Mouse (Mus musculus): Measurements from ENCODE around the gene Man2a1. TPM values are rescaled to one million over a fixed set of nuclear protein-coding genes. Genes with fewer than 3 reads are reported as not detected.

Man2a1 gene
- polyA plus RNA-seq, 1 experiment from 2014 or later: 3.6 TPM

DNA sequence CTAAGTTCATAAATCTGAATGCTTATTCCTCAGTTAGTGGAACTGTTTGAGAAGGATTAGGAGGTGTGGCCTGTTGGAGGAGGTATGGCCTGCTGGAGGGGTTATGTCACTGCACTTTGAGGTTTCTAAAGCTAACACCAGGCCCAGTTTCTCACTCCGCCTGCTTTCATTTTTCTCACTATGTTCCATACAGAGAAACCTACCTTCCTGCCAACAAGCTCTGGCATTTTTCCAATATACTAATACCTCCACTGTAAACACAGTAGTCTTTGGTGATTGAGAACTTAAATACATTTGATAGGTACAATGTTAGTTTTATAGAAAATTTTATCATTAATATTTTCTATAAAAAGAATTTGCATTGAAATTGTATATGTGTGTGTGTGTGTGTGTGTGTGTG, 73.9 kb downstream of the Man2a1 start:
- 86% methylated on average over 1 of the region's 1 CpGs for WGBS (ENCODE audit: insufficient replicate concordance)
- no peak for ATAC-seq (ENCODE audit: low read depth)
- Histone ChIP-seq H3K4me3 (replicated peaks) (no peak overlapping the region), H3K4me1 (replicated peaks) (no peaks in the 10 kb centered on the region), H3K27ac (no peak overlapping the region), H3K9me3 (replicated peaks) (0 out of 2 replicates have a peak, but pooled peaks cover 3% of the 10 kb centered on the region), H3K27me3 (no peaks in the 10 kb centered on the region), H3K9ac (no peak overlapping the region), H3K4me2 (no peak overlapping the region), H3K36me3 (peaks cover 47% of the 10 kb centered on the region)
- no peak for DNase-seq

DNA sequence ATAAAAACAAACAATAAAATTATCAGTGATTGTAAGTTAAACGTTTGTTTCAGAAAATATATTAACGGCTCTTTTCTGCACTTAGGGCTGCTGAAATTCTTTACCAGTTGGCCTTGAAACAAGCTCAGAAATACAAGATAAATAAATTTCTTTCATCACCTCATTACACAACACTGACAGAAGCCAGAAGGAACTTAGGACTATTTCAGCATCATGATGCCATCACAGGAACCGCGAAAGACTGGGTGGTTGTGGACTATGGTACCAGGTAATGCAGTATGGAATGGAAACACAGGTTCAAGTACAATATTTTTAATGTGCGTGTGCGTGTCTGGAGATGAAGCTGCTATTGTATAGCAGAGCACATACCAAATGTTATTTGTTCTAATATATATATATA, 74.4 kb downstream of the Man2a1 start:
- H3K9ac ChIP-seq: no peak overlapping the region
- 0 out of 2 replicates have a peak, but pooled peaks cover 3% of the 10 kb centered on the region for H3K9me3 ChIP-seq (replicated peaks)
- no peak overlapping the region for H3K27ac ChIP-seq
- 78% methylated on average over 6 of the region's 6 CpGs for WGBS (ENCODE audit: insufficient replicate concordance)
- H3K4me3 ChIP-seq (replicated peaks): no peak overlapping the region
- ATAC-seq (ENCODE audit: low read depth) (no peak), DNase-seq (no peak)
- peaks cover 41% of the 10 kb centered on the region for H3K36me3 ChIP-seq
- no peaks in the 10 kb centered on the region for H3K4me1 ChIP-seq (replicated peaks)
- H3K4me2 ChIP-seq: no peak overlapping the region
- no peaks in the 10 kb centered on the region for H3K27me3 ChIP-seq

DNA sequence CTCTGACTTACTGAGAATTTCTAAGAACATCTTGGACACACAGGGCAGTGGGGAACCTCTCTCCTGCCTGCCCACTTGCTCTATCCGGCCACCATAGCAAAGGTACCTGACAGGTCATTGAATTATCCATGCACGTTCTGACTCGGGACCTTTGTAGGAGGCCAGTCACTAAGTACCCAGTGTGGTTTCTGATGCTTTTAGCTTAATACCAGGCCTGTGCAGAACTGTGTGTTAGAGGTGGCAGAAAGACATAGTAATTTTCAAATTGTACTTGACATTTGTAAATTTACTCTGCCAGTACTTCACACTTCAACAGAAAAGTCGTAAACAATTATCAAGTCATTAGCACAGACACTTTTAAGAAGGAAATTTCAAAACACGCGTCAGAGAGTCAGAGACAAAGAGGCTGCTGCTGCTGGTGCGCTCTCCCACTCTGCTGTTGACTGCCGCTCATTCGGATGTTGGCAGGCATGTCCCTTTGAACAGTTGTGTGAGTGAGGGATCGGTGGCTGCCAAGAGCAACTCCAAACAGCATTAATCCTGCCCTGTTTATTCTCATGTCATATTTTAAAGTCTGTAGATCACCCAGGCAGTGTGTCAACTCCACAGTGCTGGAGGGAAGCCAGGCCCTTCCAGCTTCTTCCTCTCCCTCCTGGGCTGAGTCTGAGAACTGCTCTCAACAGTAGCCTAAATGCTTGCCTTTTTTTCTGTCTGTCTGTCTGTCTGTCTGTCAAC, 76.4 kb downstream of the Man2a1 start:
- Histone ChIP-seq H3K9ac (no peak overlapping the region), H3K36me3 (peaks cover 31% of the 10 kb centered on the region), H3K27me3 (no peaks in the 10 kb centered on the region), H3K4me1 (replicated peaks) (no peaks in the 10 kb centered on the region), H3K27ac (no peak overlapping the region), H3K4me2 (no peak overlapping the region), H3K4me3 (replicated peaks) (no peak overlapping the region), H3K9me3 (replicated peaks) (0 out of 2 replicates have a peak, but pooled peaks cover 3% of the 10 kb centered on the region)
- WGBS (ENCODE audit: insufficient replicate concordance): 78% methylated on average over 10 of the region's 10 CpGs
- ATAC-seq (ENCODE audit: low read depth) (no peak), DNase-seq (no peak)

DNA sequence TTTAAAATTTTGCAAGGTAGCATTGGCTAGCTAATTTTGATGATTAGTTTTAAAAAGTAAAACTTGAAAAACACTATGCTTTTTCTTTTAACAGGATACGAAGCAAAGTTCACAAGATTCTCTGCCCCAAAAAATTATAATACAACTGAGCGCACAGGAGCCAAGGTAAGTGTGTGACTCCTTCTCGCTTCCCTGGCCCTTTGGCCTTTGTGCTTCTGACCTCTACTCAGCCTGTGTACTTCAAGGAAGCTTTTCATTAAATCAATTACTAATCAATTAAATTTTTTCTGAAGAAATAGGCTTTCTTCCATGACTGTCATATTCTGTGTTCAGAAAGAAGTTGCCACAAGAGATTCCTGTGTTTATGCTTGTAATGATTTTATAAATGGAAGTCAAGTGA, 80.9 kb downstream of the Man2a1 start:
- no peak overlapping the region for H3K9ac ChIP-seq
- no peak overlapping the region for H3K27ac ChIP-seq
- H3K4me2 ChIP-seq: no peak overlapping the region
- ATAC-seq (ENCODE audit: low read depth) (no peak), DNase-seq (no peak)
- H3K27me3 ChIP-seq: no peaks in the 10 kb centered on the region
- H3K9me3 ChIP-seq (replicated peaks): no peaks in the 10 kb centered on the region
- H3K4me3 ChIP-seq (replicated peaks): no peak overlapping the region
- 76% methylated on average over 3 of the region's 3 CpGs for WGBS (ENCODE audit: insufficient replicate concordance)
- H3K36me3 ChIP-seq: peaks cover 28% of the 10 kb centered on the region
- no peaks in the 10 kb centered on the region for H3K4me1 ChIP-seq (replicated peaks)

DNA sequence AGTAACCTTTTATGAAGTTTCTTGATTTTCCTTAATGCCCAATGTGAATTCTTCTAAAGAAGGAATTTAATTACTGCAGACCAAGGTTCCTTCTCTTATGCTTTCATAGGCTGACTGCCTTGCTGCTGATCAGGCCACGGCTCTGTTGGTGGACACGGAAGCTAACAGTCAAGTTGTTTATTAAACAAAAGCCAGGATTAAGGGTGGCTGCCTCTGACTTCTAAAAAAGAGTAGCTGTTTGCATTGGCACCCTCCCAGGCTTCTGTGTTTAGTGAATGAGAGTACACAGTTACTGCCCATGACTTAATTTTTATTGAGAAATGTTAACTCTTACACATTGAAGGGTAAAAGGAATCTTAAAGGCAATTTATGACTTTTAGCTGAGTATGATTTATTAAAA, 81.4 kb downstream of the Man2a1 start:
- Histone ChIP-seq H3K9ac (no peak overlapping the region), H3K4me2 (no peak overlapping the region), H3K36me3 (peaks cover 28% of the 10 kb centered on the region), H3K4me1 (replicated peaks) (no peaks in the 10 kb centered on the region), H3K9me3 (replicated peaks) (no peaks in the 10 kb centered on the region), H3K4me3 (replicated peaks) (no peak overlapping the region), H3K27ac (no peak overlapping the region), H3K27me3 (no peaks in the 10 kb centered on the region)
- no peak for DNase-seq
- WGBS (ENCODE audit: insufficient replicate concordance): 67% methylated on average over 2 of the region's 2 CpGs
- no peak for ATAC-seq (ENCODE audit: low read depth)

DNA sequence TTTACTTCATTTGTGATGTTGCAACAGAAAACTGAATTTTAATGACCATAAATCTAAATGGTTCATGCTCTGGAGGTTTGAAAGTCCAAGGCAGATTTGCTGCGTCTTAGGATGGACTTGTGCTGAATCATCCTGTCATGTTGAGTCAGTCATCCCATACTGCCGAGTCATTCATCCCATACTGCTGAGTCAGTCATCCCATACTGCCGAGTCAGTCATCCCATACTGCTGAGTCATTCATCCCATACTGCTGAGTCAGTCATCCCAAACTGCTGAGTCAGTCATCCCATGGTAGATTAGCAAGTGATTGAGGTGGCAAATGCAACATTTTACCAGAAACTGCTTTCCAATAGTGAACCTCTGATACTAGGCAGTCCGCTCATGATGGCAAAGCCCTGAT, 83.6 kb downstream of the Man2a1 start:
- H3K4me1 ChIP-seq (replicated peaks): no peaks in the 10 kb centered on the region
- peaks cover 36% of the 10 kb centered on the region for H3K36me3 ChIP-seq
- no peak overlapping the region for H3K27ac ChIP-seq
- no peak overlapping the region for H3K9ac ChIP-seq
- DNase-seq (no peak), ATAC-seq (ENCODE audit: low read depth) (no peak)
- H3K9me3 ChIP-seq (replicated peaks): no peaks in the 10 kb centered on the region
- no peak overlapping the region for H3K4me3 ChIP-seq (replicated peaks)
- 89% methylated on average over 4 of the region's 4 CpGs for WGBS (ENCODE audit: insufficient replicate concordance)
- H3K4me2 ChIP-seq: no peak overlapping the region
- no peaks in the 10 kb centered on the region for H3K27me3 ChIP-seq

DNA sequence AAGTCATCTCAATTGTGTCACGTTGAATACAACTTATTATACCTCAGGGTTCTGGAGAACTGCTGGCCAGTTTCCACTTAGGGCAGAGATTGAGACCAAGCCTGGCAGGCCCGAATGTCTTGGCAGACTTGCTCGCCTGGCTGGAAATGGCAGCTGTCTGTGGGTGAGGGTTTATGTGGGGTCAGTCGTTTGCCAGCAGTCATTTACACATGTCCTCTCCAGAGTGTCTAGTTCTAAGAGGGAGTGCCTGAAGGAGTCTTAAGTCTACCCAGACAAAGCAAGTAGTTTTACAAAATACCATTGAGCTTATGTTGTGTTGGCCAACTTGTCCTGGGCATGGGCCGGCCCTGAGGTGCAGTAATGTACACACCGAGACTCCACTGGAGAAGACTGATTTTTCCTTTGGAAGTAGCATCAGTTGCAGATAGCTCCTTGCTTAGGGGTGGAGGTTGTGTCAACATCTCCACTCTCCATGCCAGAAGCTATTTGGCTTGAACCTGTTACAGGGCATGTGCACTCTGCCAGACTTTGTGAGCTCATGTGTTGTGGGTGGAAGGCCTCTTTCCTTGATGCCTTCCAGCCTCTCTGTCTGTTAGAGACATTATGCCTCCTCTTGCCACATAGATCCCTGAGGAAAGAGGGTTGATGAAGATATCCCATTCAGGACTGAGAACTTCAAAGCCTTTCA, 84.8 kb downstream of the Man2a1 start:
- ATAC-seq (ENCODE audit: low read depth) (no peak), DNase-seq (no peak)
- 75% methylated on average over 6 of the region's 6 CpGs for WGBS (ENCODE audit: insufficient replicate concordance)
- Histone ChIP-seq H3K4me2 (no peak overlapping the region), H3K9me3 (replicated peaks) (no peaks in the 10 kb centered on the region), H3K36me3 (peaks cover 48% of the 10 kb centered on the region), H3K4me3 (replicated peaks) (no peak overlapping the region), H3K27ac (no peak overlapping the region), H3K27me3 (no peaks in the 10 kb centered on the region), H3K9ac (no peak overlapping the region), H3K4me1 (replicated peaks) (no peaks in the 10 kb centered on the region)

DNA sequence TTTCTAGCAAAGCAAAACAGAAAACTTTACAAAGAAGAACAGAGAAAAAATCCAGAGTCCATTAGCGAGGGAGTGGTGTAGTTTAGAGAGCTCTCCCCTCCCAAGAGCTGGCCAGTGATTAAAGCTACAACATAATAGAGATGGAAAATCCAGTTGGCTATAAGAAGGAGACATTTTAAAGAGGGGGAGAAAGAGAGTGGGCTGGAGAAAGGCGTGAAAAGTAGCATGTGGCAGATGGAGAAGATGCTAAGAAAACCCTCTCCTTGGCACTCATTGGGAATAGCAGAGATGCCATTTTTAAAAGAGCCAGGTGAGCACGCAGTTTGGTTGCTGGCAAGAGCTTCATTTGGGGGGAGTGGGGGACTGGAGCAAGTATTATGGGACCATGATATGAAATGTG, 89.1 kb downstream of the Man2a1 start:
- Histone ChIP-seq H3K9ac (no peak overlapping the region), H3K4me2 (no peak overlapping the region), H3K27ac (no peak overlapping the region), H3K36me3 (peaks cover 39% of the 10 kb centered on the region), H3K27me3 (no peaks in the 10 kb centered on the region), H3K4me1 (replicated peaks) (no peaks in the 10 kb centered on the region), H3K9me3 (replicated peaks) (no peaks in the 10 kb centered on the region), H3K4me3 (replicated peaks) (no peak overlapping the region)
- DNase-seq: no peak
- ATAC-seq (ENCODE audit: low read depth): no peak
- 71% methylated on average over 3 of the region's 3 CpGs for WGBS (ENCODE audit: insufficient replicate concordance)

DNA sequence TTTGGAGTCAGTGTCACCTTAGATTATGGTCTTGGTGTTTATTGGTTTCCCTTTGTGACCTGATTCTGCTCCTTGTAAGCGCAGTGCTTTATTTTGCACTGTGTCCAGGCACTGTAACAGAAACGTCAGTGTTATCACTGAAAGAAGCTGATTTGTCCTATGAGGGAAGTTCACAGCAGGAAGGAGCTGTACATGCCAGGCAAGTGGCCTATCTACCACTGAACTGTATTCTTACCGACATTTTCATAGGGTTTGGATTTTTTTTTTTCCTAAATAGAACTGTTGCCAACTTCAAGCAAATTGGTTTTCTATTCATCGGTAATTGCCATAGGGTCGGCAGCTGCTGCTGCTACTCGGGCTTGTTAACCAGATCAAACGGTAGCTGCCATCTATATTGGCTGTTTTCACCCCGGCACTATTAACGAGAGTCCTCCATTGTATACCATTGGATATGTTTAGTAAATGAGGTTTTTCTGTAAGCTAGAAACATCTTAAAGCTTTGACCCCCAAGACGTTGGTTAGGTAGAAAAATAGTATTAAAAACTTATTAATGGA, 96.8 kb downstream of the Man2a1 start:
- ATAC-seq (ENCODE audit: low read depth) (no peak), DNase-seq (no peak)
- 75% methylated on average over 10 of the region's 10 CpGs for WGBS (ENCODE audit: insufficient replicate concordance)
- Histone ChIP-seq H3K36me3 (peaks cover 8% of the 10 kb centered on the region), H3K27me3 (no peaks in the 10 kb centered on the region), H3K4me1 (replicated peaks) (no peaks in the 10 kb centered on the region), H3K4me3 (replicated peaks) (no peak overlapping the region), H3K9ac (no peak overlapping the region), H3K4me2 (no peak overlapping the region), H3K9me3 (replicated peaks) (no peaks in the 10 kb centered on the region), H3K27ac (no peak overlapping the region)

DNA sequence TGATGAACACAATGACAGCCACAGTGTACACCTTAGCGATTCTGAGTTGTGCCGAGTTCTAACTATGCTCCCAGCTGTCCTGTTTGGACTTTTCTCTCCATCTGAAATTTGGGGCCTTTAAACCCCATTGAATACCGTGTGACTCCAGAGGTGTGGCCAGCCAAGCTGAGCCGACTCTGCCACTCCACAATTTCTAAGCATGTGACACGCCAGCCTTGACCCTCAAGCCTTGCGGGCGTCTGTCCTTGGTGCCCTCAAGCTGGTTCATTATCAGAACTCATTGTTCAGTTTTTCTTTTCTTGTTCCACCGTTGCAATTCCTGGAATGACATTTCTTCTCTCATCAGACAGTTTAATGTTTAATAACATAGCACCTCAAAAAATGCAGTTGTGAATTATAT, 98.0 kb downstream of the Man2a1 start:
- no peak overlapping the region for H3K4me3 ChIP-seq (replicated peaks)
- ATAC-seq (ENCODE audit: low read depth) (no peak), DNase-seq (no peak)
- H3K4me2 ChIP-seq: no peak overlapping the region
- peaks cover 8% of the 10 kb centered on the region for H3K36me3 ChIP-seq
- no peaks in the 10 kb centered on the region for H3K9me3 ChIP-seq (replicated peaks)
- H3K4me1 ChIP-seq (replicated peaks): no peaks in the 10 kb centered on the region
- H3K27me3 ChIP-seq: no peaks in the 10 kb centered on the region
- 73% methylated on average over 8 of the region's 8 CpGs for WGBS (ENCODE audit: insufficient replicate concordance)
- no peak overlapping the region for H3K9ac ChIP-seq
- no peak overlapping the region for H3K27ac ChIP-seq

DNA sequence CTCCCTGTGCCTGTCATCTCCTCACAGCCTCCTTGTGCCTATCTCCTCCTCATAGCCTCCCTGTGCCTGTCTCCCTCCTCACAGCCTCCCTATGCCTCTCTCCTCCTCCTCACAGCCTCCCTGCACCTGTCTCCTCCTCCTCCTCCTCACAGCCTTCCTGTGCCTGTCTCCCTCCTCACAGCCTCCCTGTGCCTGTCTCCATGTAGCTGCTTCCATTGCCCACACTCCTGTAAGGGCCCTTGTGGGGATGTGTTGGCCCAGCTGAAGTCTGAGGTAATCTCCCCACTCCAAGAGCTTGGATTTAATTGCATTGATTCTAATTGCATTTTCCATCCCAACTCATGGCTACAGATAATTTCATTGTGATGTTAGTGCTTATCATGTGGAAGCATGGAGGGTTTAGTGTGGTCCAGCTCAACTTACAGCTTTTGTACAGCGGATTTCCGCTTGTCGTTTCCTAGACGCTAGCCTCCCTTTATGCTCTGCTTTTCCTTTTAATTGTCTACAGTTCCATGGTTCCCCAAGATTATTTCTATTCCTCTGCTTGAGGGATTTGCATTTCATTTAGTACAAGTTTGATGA, 103.2 kb downstream of the Man2a1 start:
- Histone ChIP-seq H3K9ac (no peak overlapping the region), H3K4me3 (replicated peaks) (no peak overlapping the region), H3K36me3 (no peaks in the 10 kb centered on the region), H3K27ac (no peak overlapping the region), H3K4me1 (replicated peaks) (no peaks in the 10 kb centered on the region), H3K27me3 (no peaks in the 10 kb centered on the region), H3K9me3 (replicated peaks) (no peaks in the 10 kb centered on the region), H3K4me2 (no peak overlapping the region)
- ATAC-seq (ENCODE audit: low read depth) (no peak), DNase-seq (no peak)
- 82% methylated on average over 4 of the region's 4 CpGs for WGBS (ENCODE audit: insufficient replicate concordance)

Measured in liver, embryonic 13.5 days (tissue).